Mouse (Mus musculus): ENCODE data around the gene Smpd4. TPM values are rescaled to one million over a fixed set of nuclear protein-coding genes. Genes with fewer than 3 reads are reported as not detected.
"Not testable (repeated sequence)": the region's sequence is repeated elsewhere in the genome, so short reads cannot be mapped to it uniquely, and the experiment has no call there.

The Smpd4 gene
- 43.6 and 52.8 TPM in 2 replicates for polyA plus RNA-seq (2016; fragmentation: Nextera tagmentation; extraction: Ambion mirVana)

GRCm38 (mm10) chr16:17619198-17620105 lies at the start of gene Smpd4:
Gene Smpd4 (plus strand): TSS chr16:17619354.
- H3K27ac ChIP-seq = 0 out of 2 replicates have a peak within 1 kb of the TSS, but pooled peaks have one; percentile 46
- peaks cover 25% of the 10 kb centered on the region for H3K36me3 ChIP-seq (replicated peaks)
- peak; percentile 82 for ATAC-seq (ENCODE audit: low FRiP score)
- WGBS = 3% methylated on average over 60 of the region's 60 CpGs
- H3K9ac ChIP-seq = peak within 1 kb of the TSS; percentile 93
- H3K4me1 ChIP-seq = peaks cover 13% of the 10 kb centered on the region
- peak within 1 kb of the TSS; percentile 95 for H3K4me3 ChIP-seq (replicated peaks)
- no peaks in the 10 kb centered on the region for H3K9me3 ChIP-seq
- H3K4me2 ChIP-seq = peak within 1 kb of the TSS; percentile 77
- H3K27me3 ChIP-seq = peaks cover 3% of the 10 kb centered on the region; the same call in 1 of the 2 replicates

- no peaks in the 10 kb centered on the region for H3K36me3 ChIP-seq (replicated peaks)
- peak overlapping the region; percentile 59; the same call in 1 of the 2 replicates for H3K9ac ChIP-seq
- H3K9me3 ChIP-seq = no peaks in the 10 kb centered on the region
- peak overlapping the region; percentile 79 for H3K4me2 ChIP-seq
- peaks cover 15% of the 10 kb centered on the region for H3K4me1 ChIP-seq
- ATAC-seq (ENCODE audit: low FRiP score) = peak; percentile 70; the same call in 1 of the 2 replicates
- peak overlapping the region; percentile 52 for H3K4me3 ChIP-seq (replicated peaks)
- WGBS = 17% methylated on average over 40 of the region's 45 CpGs
- peaks cover 52% of the 10 kb centered on the region for H3K27me3 ChIP-seq
- no peak overlapping the region for H3K27ac ChIP-seq
These were observed 43.0 kb upstream of the Smpd4 start for GRCm38 (mm10) chr16:17575870-17576824.

- Histone ChIP-seq H3K27ac (no peak overlapping the region), H3K27me3 (peaks cover 48% of the 10 kb centered on the region)
- 14% methylated on average over 8 of the region's 8 CpGs for WGBS
These were observed 42.3 kb upstream of the Smpd4 start for GRCm38 (mm10) chr16:17576825-17577215.

GRCm38 (mm10) chr16:17583064-17583463 lies 36.1 kb upstream of the Smpd4 start, which contains the start of gene Slc7a4:
Gene Slc7a4 (minus strand): TSS chr16:17583214.
- H3K4me2 ChIP-seq = no peak within 1 kb of the TSS
- H3K27ac ChIP-seq = no peak within 1 kb of the TSS
- no peaks in the 10 kb centered on the region for H3K27me3 ChIP-seq
- no peak for ATAC-seq (ENCODE audit: low FRiP score)
- H3K9me3 ChIP-seq = no peaks in the 10 kb centered on the region
- no peak within 1 kb of the TSS for H3K4me3 ChIP-seq (replicated peaks)
- 13% methylated on average over 8 of the region's 8 CpGs for WGBS
- H3K4me1 ChIP-seq = no peaks in the 10 kb centered on the region
- no peaks in the 10 kb centered on the region for H3K36me3 ChIP-seq (replicated peaks)
- 0 out of 2 replicates have a peak within 1 kb of the TSS, but pooled peaks have one; percentile 4 for H3K9ac ChIP-seq

More at GRCm38 (mm10) chr16:17576825-17577215, 42.3 kb upstream of the Smpd4 start:
- H3K36me3 ChIP-seq (replicated peaks) = no peaks in the 10 kb centered on the region
- no peaks in the 10 kb centered on the region for H3K9me3 ChIP-seq
- peak overlapping the region; percentile 79 for H3K4me2 ChIP-seq
- peak overlapping the region; percentile 52 for H3K4me3 ChIP-seq (replicated peaks)
- H3K4me1 ChIP-seq = peaks cover 15% of the 10 kb centered on the region
- ATAC-seq (ENCODE audit: low FRiP score) = no peak
- H3K9ac ChIP-seq = peak overlapping the region; percentile 59; the same call in 1 of the 2 replicates

- WGBS = 87% methylated on average over 7 of the region's 7 CpGs
- Histone ChIP-seq H3K27me3 (no peaks in the 10 kb centered on the region), H3K4me3 (replicated peaks) (no peak overlapping the region), H3K27ac (no peak overlapping the region), H3K9me3 (no peaks in the 10 kb centered on the region), H3K4me2 (no peak overlapping the region), H3K9ac (no peak overlapping the region), H3K4me1 (no peaks in the 10 kb centered on the region), H3K36me3 (replicated peaks) (no peaks in the 10 kb centered on the region)
- ATAC-seq (ENCODE audit: low FRiP score) = no peak
These were observed 34.6 kb upstream of the Smpd4 start for GRCm38 (mm10) chr16:17584555-17584954.

- no peak overlapping the region for H3K4me2 ChIP-seq
- H3K36me3 ChIP-seq (replicated peaks) = no peaks in the 10 kb centered on the region
- no peaks in the 10 kb centered on the region for H3K4me1 ChIP-seq
- H3K27me3 ChIP-seq = no peaks in the 10 kb centered on the region
- H3K4me3 ChIP-seq (replicated peaks) = no peak overlapping the region
- no peak overlapping the region for H3K9ac ChIP-seq
- ATAC-seq (ENCODE audit: low FRiP score) = no peak
- H3K9me3 ChIP-seq = no peaks in the 10 kb centered on the region
- H3K27ac ChIP-seq = no peak overlapping the region
- WGBS = 58% methylated on average over 2 of the region's 2 CpGs
These were observed 28.4 kb upstream of the Smpd4 start for GRCm38 (mm10) chr16:17590731-17591130.

GRCm38 (mm10) chr16:17600944-17601562 lies 18.1 kb upstream of the Smpd4 start:
- H3K4me3 ChIP-seq (replicated peaks) = no peak overlapping the region
- H3K4me2 ChIP-seq = no peak overlapping the region
- H3K27me3 ChIP-seq = 0 out of 2 replicates have a peak, but pooled peaks cover 4% of the 10 kb centered on the region
- H3K9ac ChIP-seq = no peak overlapping the region
- H3K9me3 ChIP-seq = no peaks in the 10 kb centered on the region
- WGBS = 79% methylated on average over 3 of the region's 3 CpGs
- no peaks in the 10 kb centered on the region for H3K36me3 ChIP-seq (replicated peaks)
- no peak for ATAC-seq (ENCODE audit: low FRiP score)
- no peak overlapping the region for H3K27ac ChIP-seq
- no peaks in the 10 kb centered on the region for H3K4me1 ChIP-seq

- WGBS = 61% methylated on average over 4 of the region's 4 CpGs
- H3K9me3 ChIP-seq = no peaks in the 10 kb centered on the region
- no peaks in the 10 kb centered on the region for H3K4me1 ChIP-seq
- H3K4me2 ChIP-seq = no peak overlapping the region
- ATAC-seq (ENCODE audit: low FRiP score) = no peak
- no peak overlapping the region for H3K4me3 ChIP-seq (replicated peaks)
- no peaks in the 10 kb centered on the region for H3K36me3 ChIP-seq (replicated peaks)
- H3K27me3 ChIP-seq = 0 out of 2 replicates have a peak, but pooled peaks cover 4% of the 10 kb centered on the region
- H3K27ac ChIP-seq = no peak overlapping the region
- no peak overlapping the region for H3K9ac ChIP-seq
These were observed 14.2 kb upstream of the Smpd4 start for GRCm38 (mm10) chr16:17604941-17605340.

GRCm38 (mm10) chr16:17605684-17606083 lies 13.5 kb upstream of the Smpd4 start:
- H3K9me3 ChIP-seq = no peaks in the 10 kb centered on the region
- H3K9ac ChIP-seq = no peak overlapping the region
- H3K4me3 ChIP-seq (replicated peaks) = no peak overlapping the region
- no peak overlapping the region for H3K4me2 ChIP-seq
- H3K36me3 ChIP-seq (replicated peaks) = no peaks in the 10 kb centered on the region
- ATAC-seq (ENCODE audit: low FRiP score) = no peak
- 81% methylated on average over 5 of the region's 5 CpGs for WGBS
- H3K27ac ChIP-seq = no peak overlapping the region
- 0 out of 2 replicates have a peak, but pooled peaks cover 4% of the 10 kb centered on the region for H3K27me3 ChIP-seq
- no peaks in the 10 kb centered on the region for H3K4me1 ChIP-seq

GRCm38 (mm10) chr16:17611383-17611782 lies 7.8 kb upstream of the Smpd4 start:
- H3K9ac ChIP-seq = no peak overlapping the region
- H3K4me2 ChIP-seq = no peak overlapping the region
- WGBS = 78% methylated on average over 4 of the region's 4 CpGs
- no peak for ATAC-seq (ENCODE audit: low FRiP score)
- H3K4me1 ChIP-seq = no peaks in the 10 kb centered on the region
- H3K4me3 ChIP-seq (replicated peaks) = no peak overlapping the region
- no peaks in the 10 kb centered on the region for H3K9me3 ChIP-seq
- H3K27ac ChIP-seq = no peak overlapping the region
- no peaks in the 10 kb centered on the region for H3K36me3 ChIP-seq (replicated peaks)
- no peaks in the 10 kb centered on the region for H3K27me3 ChIP-seq

GRCm38 (mm10) chr16:17614740-17615139 lies 4.4 kb upstream of the Smpd4 start:
- H3K4me2 ChIP-seq; H3K9me3 ChIP-seq; H3K36me3 ChIP-seq (replicated peaks); H3K9ac ChIP-seq; H3K4me3 ChIP-seq (replicated peaks); H3K27ac ChIP-seq; ATAC-seq (ENCODE audit: low FRiP score); H3K27me3 ChIP-seq; H3K4me1 ChIP-seq: not testable (repeated sequence)
- 91% methylated on average over 6 of the region's 6 CpGs for WGBS

All from forebrain, embryonic 12.5 days (tissue).